Mouse (Mus musculus) megakaryocyte, embryonic 14.5 days (primary cell): Measurements from ENCODE around the gene Gm45623.

Experiments used
- FLI1 ChIP-seq: IDR thresholded peaks from 2 replicates; pipeline ENCODE4 v1.6.1; 2012; ENCODE audit warnings: low read length, inconsistent platforms, mixed read lengths
- GATA1 ChIP-seq: IDR thresholded peaks from 3 replicates; pipeline ENCODE4 v1.6.1; 2012; ENCODE audit warnings: mixed read lengths, low read length, inconsistent platforms, borderline replicate concordance

DNA sequence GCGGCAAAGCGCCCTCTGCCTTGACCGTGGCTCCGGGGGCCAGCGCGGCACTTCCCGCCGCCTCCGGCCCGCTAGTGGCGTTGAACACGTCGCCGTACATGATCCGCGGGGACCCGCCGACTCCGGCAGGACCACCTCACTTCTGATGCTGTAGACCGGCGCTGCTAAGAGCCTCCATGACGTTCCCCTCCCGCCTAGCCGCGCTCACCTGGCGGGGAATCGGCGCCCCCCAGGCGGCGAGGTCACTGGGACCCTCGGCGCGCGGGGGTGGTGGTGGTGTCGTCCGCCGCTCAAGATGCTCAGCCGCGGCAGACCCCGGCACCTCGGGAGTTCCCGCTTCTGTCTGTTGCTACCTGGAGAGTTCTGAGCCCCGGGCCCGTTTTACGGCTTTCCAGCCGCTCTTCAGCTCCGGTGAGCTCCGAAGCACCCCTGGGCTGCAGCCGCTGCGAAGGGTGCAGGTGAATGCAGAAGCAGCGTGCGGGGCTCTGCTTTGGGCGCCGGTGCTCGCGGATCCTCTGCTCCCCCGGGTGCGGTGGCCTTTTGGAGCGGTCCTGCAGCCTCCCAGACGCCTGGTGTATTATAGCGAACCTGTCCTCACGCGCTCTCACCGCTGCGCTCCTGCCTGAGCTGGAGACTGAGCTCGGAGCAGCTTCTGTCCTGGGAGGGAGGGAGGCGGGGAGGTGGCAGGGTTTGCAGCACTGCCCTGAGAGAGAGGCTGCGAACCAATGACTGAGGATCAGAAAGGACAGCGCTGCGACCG lies at the start of gene Gm45623:
- TF ChIP-seq GATA1, result no peak
- no peak for TF ChIP-seq FLI1
